Mouse (Mus musculus): ENCODE results near the gene Mgst2. TPM values are rescaled to one million over a fixed set of nuclear protein-coding genes. Genes with fewer than 3 reads are reported as not detected.

Mgst2 gene
- polyA plus RNA-seq (2015; fragmentation: Nextera tagmentation; extraction: Ambion mirVana) = 15.4 and 17.9 TPM in 2 replicates

DNA sequence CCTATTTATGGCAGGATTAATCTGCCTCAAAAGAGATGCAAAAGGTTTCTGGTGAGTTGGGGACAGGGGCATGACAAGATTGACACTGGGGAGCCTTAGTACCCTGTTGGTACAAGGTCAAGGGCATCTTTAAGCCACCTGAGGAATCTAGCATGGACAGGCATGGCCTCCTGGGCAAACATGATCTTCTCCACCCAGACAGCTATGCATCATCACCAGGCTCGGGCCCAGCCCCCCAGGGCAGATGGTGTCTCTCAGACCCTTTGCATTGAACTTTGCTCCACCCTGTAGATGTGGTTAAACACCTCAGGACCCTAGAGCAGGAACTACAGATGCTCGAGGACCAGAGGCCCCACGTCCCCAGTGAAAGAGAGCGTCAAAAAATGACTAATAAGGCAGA is at the start of gene Mgst2:
Gene Mgst2 (plus strand): TSS at position 301 of the 400 bp plus-strand sequence.
- H3K27ac ChIP-seq (replicated peaks) = peak within 1 kb of the TSS; percentile 51; the same call in 1 of the 2 replicates
- WGBS = 56% methylated on average over 4 of the region's 4 CpGs
- H3K9me3 ChIP-seq (replicated peaks) = no peaks in the 10 kb centered on the region
- peaks cover 5% of the 10 kb centered on the region; the same call in 1 of the 2 replicates for H3K4me1 ChIP-seq
- ATAC-seq (ENCODE audit: insufficient number of reproducible peaks, low FRiP score, low TSS enrichment, low read depth) = no peak
- no peak within 1 kb of the TSS for H3K9ac ChIP-seq
- H3K4me3 ChIP-seq (replicated peaks) = no peak within 1 kb of the TSS
- H3K27me3 ChIP-seq = no peaks in the 10 kb centered on the region
- no peaks in the 10 kb centered on the region for H3K36me3 ChIP-seq
- no peak within 1 kb of the TSS for H3K4me2 ChIP-seq (replicated peaks)

DNA sequence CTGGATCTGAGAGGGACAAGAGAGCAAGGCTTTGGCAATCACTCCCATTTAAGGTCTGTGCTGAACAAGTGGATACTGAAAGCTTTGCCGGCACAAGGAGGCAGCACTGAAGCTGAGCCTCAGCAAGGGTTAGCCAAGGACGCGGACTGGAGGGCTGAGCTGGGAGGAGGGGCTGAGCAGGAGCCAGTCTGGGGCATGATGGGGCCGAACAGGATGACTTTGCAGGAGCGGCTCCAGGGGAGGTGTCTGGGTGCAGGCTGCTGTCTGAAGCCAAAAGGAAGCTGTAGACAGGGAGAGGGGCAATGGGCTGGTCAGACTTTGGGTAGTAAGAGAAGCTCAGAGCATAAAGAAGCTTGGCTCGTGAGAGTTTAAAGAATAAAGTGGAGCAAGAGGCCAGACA is 48.2 kb upstream of the Mgst2 start:
- 6% methylated on average over 6 of the region's 6 CpGs for WGBS

DNA sequence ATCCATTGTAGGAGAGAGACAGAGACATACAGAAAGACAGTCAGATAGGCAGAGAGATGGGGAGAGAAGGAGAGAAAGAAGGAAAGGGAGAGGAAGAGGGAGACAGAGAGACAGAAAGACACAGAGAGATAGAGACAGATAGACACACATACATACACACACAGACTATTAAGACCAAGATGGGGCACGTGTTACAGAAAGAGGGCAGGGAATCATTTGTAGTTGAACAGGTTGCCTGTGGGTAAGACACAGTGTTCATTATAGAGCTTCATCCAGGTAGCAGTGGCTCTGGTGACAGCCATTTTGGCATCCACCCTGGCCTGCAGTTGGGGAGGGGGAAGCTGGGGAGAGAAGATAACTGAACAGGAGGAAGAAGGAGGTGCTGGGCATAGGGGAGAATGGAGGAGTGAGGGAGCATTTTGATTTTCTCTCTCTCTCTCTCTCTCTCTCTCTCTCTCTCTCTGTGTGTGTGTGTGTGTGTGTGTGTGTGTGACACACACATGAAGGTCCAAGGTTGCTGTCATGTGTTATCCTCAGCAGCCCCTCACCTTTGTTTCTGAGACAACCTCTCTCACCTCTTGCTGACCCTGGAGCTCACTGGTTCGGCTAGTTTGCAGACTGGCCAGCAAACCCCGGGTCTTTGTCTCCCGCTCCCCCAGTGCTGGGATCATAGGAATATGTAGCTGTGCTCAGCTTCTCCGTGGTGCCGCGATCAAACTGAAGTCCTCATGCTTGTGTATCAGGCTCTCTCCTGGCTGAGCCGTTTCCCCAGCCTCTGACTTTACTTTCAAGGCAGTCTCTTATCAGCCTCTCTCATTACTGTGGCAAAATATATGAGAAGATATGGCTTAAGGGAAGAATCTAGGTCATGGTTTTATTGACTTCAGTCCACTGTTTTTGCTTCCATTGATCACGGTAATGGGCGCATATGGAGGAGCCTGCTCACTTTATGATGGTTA is 47.5 kb upstream of the Mgst2 start:
- Histone ChIP-seq H3K36me3 (no peaks in the 10 kb centered on the region), H3K4me2 (replicated peaks) (no peak overlapping the region), H3K4me1 (no peaks in the 10 kb centered on the region), H3K27ac (replicated peaks) (no peak overlapping the region), H3K9me3 (replicated peaks) (no peaks in the 10 kb centered on the region), H3K27me3 (no peaks in the 10 kb centered on the region), H3K9ac (no peak overlapping the region), H3K4me3 (replicated peaks) (no peak overlapping the region)
- no peak for ATAC-seq (ENCODE audit: insufficient number of reproducible peaks, low FRiP score, low TSS enrichment, low read depth)
- WGBS = 83% methylated on average over 10 of the region's 10 CpGs

More for the DNA sequence above, 48.2 kb upstream of the Mgst2 start:
- Histone ChIP-seq H3K36me3 (no peaks in the 10 kb centered on the region), H3K4me3 (replicated peaks) (no peak overlapping the region), H3K4me2 (replicated peaks) (no peak overlapping the region), H3K9me3 (replicated peaks) (no peaks in the 10 kb centered on the region), H3K27ac (replicated peaks) (no peak overlapping the region), H3K4me1 (no peaks in the 10 kb centered on the region), H3K9ac (no peak overlapping the region), H3K27me3 (no peaks in the 10 kb centered on the region)
- no peak for ATAC-seq (ENCODE audit: insufficient number of reproducible peaks, low FRiP score, low TSS enrichment, low read depth)

DNA sequence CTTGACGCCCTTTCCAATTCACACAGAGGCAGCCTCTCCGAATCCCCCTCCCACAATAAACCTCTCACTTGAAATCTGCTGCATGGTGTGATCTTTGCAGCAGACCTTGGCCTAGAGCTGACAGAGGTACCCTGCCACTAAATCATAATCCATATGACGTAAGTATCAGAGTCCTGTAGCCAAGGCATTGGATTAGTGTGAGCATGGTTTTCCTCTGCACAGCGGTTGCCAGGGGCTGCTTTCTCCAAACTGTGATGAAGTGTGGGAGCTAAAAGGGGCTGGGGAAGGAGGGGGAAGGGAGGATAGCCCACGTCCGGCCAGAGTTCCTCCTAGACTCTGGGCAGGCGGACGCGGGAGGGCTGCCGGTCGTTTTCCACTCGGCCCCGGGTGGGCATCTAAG is 45.9 kb upstream of the Mgst2 start:
- no peaks in the 10 kb centered on the region for H3K4me1 ChIP-seq
- H3K4me2 ChIP-seq (replicated peaks) = no peak overlapping the region
- H3K4me3 ChIP-seq (replicated peaks) = no peak overlapping the region
- no peak; the same call in 1 of the 2 replicates for ATAC-seq (ENCODE audit: insufficient number of reproducible peaks, low FRiP score, low TSS enrichment, low read depth)
- H3K27me3 ChIP-seq = no peaks in the 10 kb centered on the region
- 87% methylated on average over 13 of the region's 13 CpGs for WGBS
- no peak overlapping the region for H3K27ac ChIP-seq (replicated peaks)
- no peak overlapping the region for H3K9ac ChIP-seq
- H3K36me3 ChIP-seq = no peaks in the 10 kb centered on the region
- no peaks in the 10 kb centered on the region for H3K9me3 ChIP-seq (replicated peaks)

DNA sequence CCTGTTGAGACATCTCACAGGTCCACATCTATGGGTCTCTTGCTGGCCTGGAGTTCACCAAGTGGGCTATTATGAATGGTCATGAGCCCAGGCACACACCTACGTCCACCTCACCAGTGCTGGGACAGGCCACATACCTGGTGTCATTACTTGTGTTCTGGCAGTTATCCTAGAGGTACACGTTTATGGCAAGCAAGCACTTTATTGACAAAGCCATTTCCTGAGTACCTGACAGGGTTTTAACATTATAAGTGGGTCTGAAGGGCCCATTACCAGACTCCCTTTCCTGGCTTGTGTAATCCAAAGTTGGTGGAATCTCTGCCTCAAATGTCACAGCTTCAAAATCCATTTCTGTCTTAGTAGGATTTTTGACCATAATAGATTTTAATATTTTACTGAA is 36.2 kb upstream of the Mgst2 start:
- ATAC-seq (ENCODE audit: insufficient number of reproducible peaks, low FRiP score, low TSS enrichment, low read depth) = no peak
- 69% methylated on average over 2 of the region's 2 CpGs for WGBS
- no peaks in the 10 kb centered on the region for H3K4me1 ChIP-seq
- no peaks in the 10 kb centered on the region for H3K36me3 ChIP-seq
- H3K27ac ChIP-seq (replicated peaks) = no peak overlapping the region
- H3K27me3 ChIP-seq = no peaks in the 10 kb centered on the region
- H3K9ac ChIP-seq = no peak overlapping the region
- H3K4me3 ChIP-seq (replicated peaks) = no peak overlapping the region
- H3K9me3 ChIP-seq (replicated peaks) = no peaks in the 10 kb centered on the region
- H3K4me2 ChIP-seq (replicated peaks) = no peak overlapping the region

DNA sequence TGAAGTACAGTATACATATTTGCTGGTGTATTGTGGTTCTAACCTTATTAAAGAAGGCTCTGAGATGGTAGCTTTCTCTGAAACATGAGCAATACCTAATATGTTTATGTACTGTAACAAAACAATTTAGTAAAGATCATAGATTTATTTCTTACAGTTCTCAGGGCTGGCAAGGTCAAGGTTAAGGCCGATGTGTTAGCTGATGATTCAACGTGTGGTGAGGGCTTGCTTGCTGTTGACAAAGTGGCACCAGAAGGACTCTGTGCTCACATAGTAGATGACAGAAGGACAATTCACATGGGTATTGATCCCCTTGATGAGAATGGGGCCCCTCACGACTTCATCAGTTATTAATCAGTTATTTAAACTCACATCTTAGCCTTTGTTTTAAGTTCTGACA is 32.4 kb upstream of the Mgst2 start:
- Histone ChIP-seq H3K27ac (replicated peaks) (no peak overlapping the region), H3K27me3 (no peaks in the 10 kb centered on the region), H3K9me3 (replicated peaks) (no peaks in the 10 kb centered on the region), H3K4me2 (replicated peaks) (no peak overlapping the region), H3K36me3 (no peaks in the 10 kb centered on the region), H3K4me3 (replicated peaks) (no peak overlapping the region), H3K4me1 (no peaks in the 10 kb centered on the region), H3K9ac (no peak overlapping the region)
- ATAC-seq (ENCODE audit: insufficient number of reproducible peaks, low FRiP score, low TSS enrichment, low read depth) = no peak
- 66% methylated on average over 3 of the region's 3 CpGs for WGBS

DNA sequence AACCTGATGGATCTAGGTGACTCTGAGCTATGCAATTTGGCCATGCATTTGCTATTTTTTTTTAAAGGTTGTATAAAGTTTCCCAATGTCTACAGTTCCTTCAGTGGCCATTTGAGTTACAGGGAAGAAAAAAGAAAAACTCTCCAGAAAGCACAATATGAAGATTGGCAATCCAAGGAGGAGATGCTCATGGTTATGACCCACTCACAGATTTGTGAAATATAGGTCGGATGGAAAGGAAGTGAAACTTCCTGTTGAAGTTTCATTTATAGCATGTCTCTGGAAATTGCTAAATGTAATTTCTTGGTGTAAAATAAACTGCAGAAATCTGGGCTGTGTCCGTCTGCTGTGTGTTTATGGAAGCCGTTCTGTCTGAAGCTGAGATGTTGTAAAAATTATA is 31.2 kb upstream of the Mgst2 start:
- ATAC-seq (ENCODE audit: insufficient number of reproducible peaks, low FRiP score, low TSS enrichment, low read depth) = no peak
- no peak overlapping the region for H3K27ac ChIP-seq (replicated peaks)
- no peak overlapping the region for H3K4me2 ChIP-seq (replicated peaks)
- no peak overlapping the region for H3K9ac ChIP-seq
- no peak overlapping the region for H3K4me3 ChIP-seq (replicated peaks)
- no peaks in the 10 kb centered on the region for H3K27me3 ChIP-seq
- no peaks in the 10 kb centered on the region for H3K36me3 ChIP-seq
- H3K9me3 ChIP-seq (replicated peaks) = no peaks in the 10 kb centered on the region
- no peaks in the 10 kb centered on the region for H3K4me1 ChIP-seq
- WGBS = 55% methylated on average over 3 of the region's 3 CpGs

DNA sequence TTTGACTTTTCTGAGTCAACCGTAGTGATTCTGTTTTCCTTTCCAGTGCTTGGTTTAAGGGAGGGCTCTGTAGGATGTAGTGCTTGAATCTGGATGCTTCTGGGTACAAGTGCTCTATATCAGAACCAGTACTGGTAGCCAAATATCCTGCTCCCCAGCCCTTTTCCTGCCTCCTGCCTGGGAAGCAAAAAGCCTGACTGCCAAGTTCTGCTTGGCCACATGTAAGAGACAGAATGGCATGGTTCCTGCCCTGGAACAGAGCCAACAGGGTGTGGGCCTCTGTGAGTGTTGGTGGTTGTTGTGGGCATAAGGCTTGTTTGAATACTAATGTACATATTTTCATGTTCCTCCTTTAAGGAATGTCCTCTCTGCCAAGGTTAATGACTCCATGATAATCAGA is 29.4 kb upstream of the Mgst2 start:
- 100% methylated on average over 1 of the region's 1 CpGs for WGBS
- no peak for ATAC-seq (ENCODE audit: insufficient number of reproducible peaks, low FRiP score, low TSS enrichment, low read depth)
- Histone ChIP-seq H3K4me1 (no peaks in the 10 kb centered on the region), H3K36me3 (no peaks in the 10 kb centered on the region), H3K4me3 (replicated peaks) (no peak overlapping the region), H3K4me2 (replicated peaks) (no peak overlapping the region), H3K27ac (replicated peaks) (no peak overlapping the region), H3K9ac (no peak overlapping the region), H3K9me3 (replicated peaks) (no peaks in the 10 kb centered on the region), H3K27me3 (no peaks in the 10 kb centered on the region)

DNA sequence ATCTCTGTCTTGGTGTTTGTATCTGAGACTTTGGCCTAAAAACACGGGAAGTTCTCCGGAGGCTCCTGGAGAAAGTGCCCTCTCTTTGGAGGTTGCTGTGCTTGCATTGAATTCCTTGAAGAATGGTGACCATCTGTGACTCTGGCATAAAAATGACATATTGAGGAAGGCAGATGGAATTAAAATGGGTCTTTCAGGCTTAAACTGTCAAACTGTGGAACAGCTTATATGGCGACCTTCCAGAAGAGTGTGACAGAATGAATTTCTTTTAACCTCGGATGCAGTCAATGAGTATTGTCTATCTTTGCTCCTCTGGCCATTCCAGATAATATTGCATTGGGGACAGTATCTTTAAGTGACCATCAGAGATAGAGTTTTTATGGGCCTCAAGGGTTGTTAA is 28.2 kb upstream of the Mgst2 start:
- 84% methylated on average over 4 of the region's 4 CpGs for WGBS
- ATAC-seq (ENCODE audit: insufficient number of reproducible peaks, low FRiP score, low TSS enrichment, low read depth) = no peak
- H3K4me2 ChIP-seq (replicated peaks) = no peak overlapping the region

DNA sequence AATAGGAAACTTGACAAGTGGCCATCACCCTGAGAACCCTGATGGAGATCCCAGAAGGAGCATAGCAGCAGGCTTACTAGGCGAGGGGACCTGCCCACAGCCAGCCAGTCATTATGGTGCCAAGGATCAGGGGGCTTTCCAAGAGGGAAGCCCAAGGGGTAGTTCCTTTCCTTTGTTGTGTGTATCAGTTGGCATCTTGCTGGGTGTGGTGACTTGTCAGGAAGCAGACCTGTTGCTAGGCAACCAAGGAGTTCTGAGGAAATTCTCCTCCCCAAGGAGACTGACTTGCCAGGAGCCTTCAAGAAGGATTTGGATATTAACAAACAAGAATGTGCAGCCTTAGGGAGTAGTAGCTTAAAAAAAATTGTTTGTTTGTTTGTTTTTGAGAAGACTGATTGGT is 25.7 kb upstream of the Mgst2 start:
- H3K27me3 ChIP-seq = no peaks in the 10 kb centered on the region
- H3K9me3 ChIP-seq (replicated peaks) = no peaks in the 10 kb centered on the region
- no peaks in the 10 kb centered on the region for H3K36me3 ChIP-seq
- no peaks in the 10 kb centered on the region for H3K4me1 ChIP-seq
- no peak overlapping the region for H3K27ac ChIP-seq (replicated peaks)
- 42% methylated on average over 1 of the region's 1 CpGs for WGBS
- ATAC-seq (ENCODE audit: insufficient number of reproducible peaks, low FRiP score, low TSS enrichment, low read depth) = peak; percentile 29; the same call in 1 of the 2 replicates
- H3K4me2 ChIP-seq (replicated peaks) = no peak overlapping the region
- no peak overlapping the region for H3K4me3 ChIP-seq (replicated peaks)
- H3K9ac ChIP-seq = no peak overlapping the region

More for the DNA sequence above, 28.2 kb upstream of the Mgst2 start:
- Histone ChIP-seq H3K27me3 (no peaks in the 10 kb centered on the region), H3K27ac (replicated peaks) (no peak overlapping the region), H3K4me1 (no peaks in the 10 kb centered on the region), H3K36me3 (no peaks in the 10 kb centered on the region), H3K4me3 (replicated peaks) (no peak overlapping the region), H3K9ac (no peak overlapping the region), H3K9me3 (replicated peaks) (no peaks in the 10 kb centered on the region)

DNA sequence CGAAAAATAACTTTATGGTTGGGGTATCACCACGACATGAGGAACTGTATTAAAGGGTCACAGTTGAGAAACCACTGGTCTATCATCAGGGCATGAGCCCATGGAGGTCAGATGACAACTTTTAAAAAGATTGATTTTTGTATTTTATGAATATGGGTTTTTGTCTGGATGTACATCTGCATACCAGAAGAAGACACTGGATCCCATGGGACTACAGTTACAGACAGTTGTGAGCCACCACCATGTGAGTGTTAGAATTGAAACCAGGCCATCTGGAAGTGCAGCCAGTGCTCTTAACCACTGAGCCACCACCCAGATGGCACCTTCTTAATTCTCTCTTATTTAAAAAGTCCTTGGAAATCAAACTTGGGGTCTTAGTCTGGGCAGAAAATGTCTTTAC is 24.2 kb upstream of the Mgst2 start:
- no peaks in the 10 kb centered on the region for H3K9me3 ChIP-seq (replicated peaks)
- H3K36me3 ChIP-seq = no peaks in the 10 kb centered on the region
- no peak overlapping the region for H3K4me2 ChIP-seq (replicated peaks)
- H3K4me3 ChIP-seq (replicated peaks) = no peak overlapping the region
- ATAC-seq (ENCODE audit: insufficient number of reproducible peaks, low FRiP score, low TSS enrichment, low read depth) = no peak
- no peak overlapping the region for H3K9ac ChIP-seq
- no peaks in the 10 kb centered on the region for H3K4me1 ChIP-seq
- no peaks in the 10 kb centered on the region for H3K27me3 ChIP-seq
- 69% methylated on average over 2 of the region's 2 CpGs for WGBS
- no peak overlapping the region for H3K27ac ChIP-seq (replicated peaks)

DNA sequence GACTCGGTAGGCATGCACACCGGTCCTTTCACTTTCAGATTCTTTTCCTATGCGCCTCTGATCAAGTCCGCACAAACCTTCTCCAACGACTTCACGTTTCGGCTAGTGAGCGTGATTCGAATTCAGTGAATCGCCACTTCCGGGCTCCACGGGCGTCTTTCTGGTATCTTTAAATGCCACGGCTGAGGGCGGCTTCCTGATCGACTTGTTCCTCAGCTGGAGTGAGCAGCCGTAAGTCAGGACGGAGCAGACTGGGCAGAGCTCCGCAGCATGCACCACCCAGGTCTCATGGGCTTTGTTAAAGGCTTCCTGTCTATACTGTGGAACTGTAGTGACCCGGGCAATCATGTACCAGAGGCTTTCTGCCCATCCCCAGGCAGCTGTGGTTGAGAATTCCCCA is 23.5 kb upstream of the Mgst2 start:
- ATAC-seq (ENCODE audit: insufficient number of reproducible peaks, low FRiP score, low TSS enrichment, low read depth) = no peak
- WGBS = 86% methylated on average over 20 of the region's 20 CpGs

More for the DNA sequence above, 23.5 kb upstream of the Mgst2 start:
- no peak overlapping the region for H3K4me3 ChIP-seq (replicated peaks)
- H3K4me2 ChIP-seq (replicated peaks) = no peak overlapping the region
- H3K4me1 ChIP-seq = no peaks in the 10 kb centered on the region
- H3K27ac ChIP-seq (replicated peaks) = no peak overlapping the region
- H3K9me3 ChIP-seq (replicated peaks) = no peaks in the 10 kb centered on the region
- no peaks in the 10 kb centered on the region for H3K27me3 ChIP-seq
- H3K36me3 ChIP-seq = no peaks in the 10 kb centered on the region
- H3K9ac ChIP-seq = no peak overlapping the region

Measured in embryonic facial prominence, embryonic 15.5 days (tissue).